ENCODE assay signal across 10 mouse cellular contexts in genomic region chr6:72748421-72748820, GRCm38 (mm10). TPM values are rescaled to one million over a fixed set of nuclear protein-coding genes. Genes with fewer than 3 reads are reported as not detected.
A peak's percentile ranks its signal among the peaks of the same experiment; 100 is the strongest.
DNase-seq lines count a peak whose midpoint lies in the region; ATAC-seq and TF ChIP-seq lines count a peak whose summit lies in the region.
"Had no signal": no experiment of that assay in that cellular context is flagged by ENCODE, and none has a peak within 500 bp of the region (broad histone marks: within the 10 kb centered on the region; RNA-seq: fewer than 3 reads in every experiment).

No protein-coding gene starts in this region.

- ATAC-seq in lung, embryonic 15.5 days (ENCODE audit: borderline replicate concordance, extremely low read depth, low FRiP score, low TSS enrichment) = no peak
- peak; percentile 19; the same call in 1 of the 2 replicates for ATAC-seq in embryonic facial prominence, embryonic 11.5 days (replicated peaks; ENCODE audit: insufficient number of reproducible peaks, low FRiP score, low TSS enrichment, low read depth)

- H3K9ac ChIP-seq in lung, embryonic 15.5 days = no peak overlapping the region
- no peak overlapping the region for H3K9ac ChIP-seq in embryonic facial prominence, embryonic 11.5 days (replicated peaks; ENCODE audit: low read length)
- H3K9ac ChIP-seq: liver, embryonic 15.5 days had no signal

- H3K4me1 ChIP-seq in heart, embryonic 10.5 days = peaks cover 37% of the 10 kb centered on the region
- peaks cover 62% of the 10 kb centered on the region for H3K4me1 ChIP-seq in lung, embryonic 15.5 days
- peaks cover 11% of the 10 kb centered on the region for H3K4me1 ChIP-seq in embryonic facial prominence, embryonic 11.5 days (ENCODE audit: control insufficient read depth, insufficient read depth, low read length)

- H3K27me3 ChIP-seq in heart, embryonic 10.5 days (ENCODE audit: insufficient read depth, poor library complexity, severe bottlenecking) = no peaks in the 10 kb centered on the region
- H3K27me3 ChIP-seq in lung, embryonic 15.5 days = no peaks in the 10 kb centered on the region
- no peaks in the 10 kb centered on the region for H3K27me3 ChIP-seq in embryonic facial prominence, embryonic 11.5 days (ENCODE audit: control insufficient read depth, insufficient read depth, low read length)
- no peaks in the 10 kb centered on the region for H3K27me3 ChIP-seq in myocyte (ENCODE audit: control insufficient read depth, insufficient read depth, insufficient read length)
- H3K27me3 ChIP-seq: liver, embryonic 15.5 days had no signal

- peak overlapping the region; percentile 67 for H3K27ac ChIP-seq in heart, embryonic 10.5 days
- peak overlapping the region; percentile 57 for H3K27ac ChIP-seq in lung, embryonic 15.5 days
- peak overlapping the region; percentile 70 for H3K27ac ChIP-seq in embryonic facial prominence, embryonic 11.5 days (replicated peaks; ENCODE audit: low read depth, low read length)
- H3K27ac ChIP-seq: liver, embryonic 15.5 days had no signal

- peaks cover 48% of the 10 kb centered on the region for H3K79me2 ChIP-seq in myocyte (ENCODE audit: control insufficient read depth, insufficient read depth)

- 2% methylated on average over 2 of the region's 2 CpGs for WGBS in heart, embryonic 10.5 days
- 5% methylated on average over 2 of the region's 2 CpGs for WGBS in lung, embryonic 15.5 days
- 0% methylated on average over 2 of the region's 2 CpGs for WGBS in embryonic facial prominence, embryonic 11.5 days

- no peak for DNase-seq in heart, embryonic 10.5 days (ENCODE audit: low spot score)
- no peak for DNase-seq in heart, adult 8-10 months (ENCODE audit: low spot score)
- no peak for DNase-seq in lung, postnatal 36 days
- DNase-seq in embryonic facial prominence, embryonic 11.5 days (ENCODE audit: low spot score) = no peak
- DNase-seq in thymus, postnatal 36 days = no peak
- no peak for DNase-seq in layer of hippocampus, postnatal 36 days
- DNase-seq: right cerebral cortex, postnatal 14 days had no signal

- peak overlapping the region; percentile 15 for H3K4me3 ChIP-seq in heart, embryonic 10.5 days
- no peak overlapping the region for H3K4me3 ChIP-seq in lung, embryonic 15.5 days
- H3K4me3 ChIP-seq in embryonic facial prominence, embryonic 11.5 days (ENCODE audit: low read depth, low read length) = no peak overlapping the region
- no peak overlapping the region for H3K4me3 ChIP-seq in myocyte
- H3K4me3 ChIP-seq: liver, embryonic 15.5 days had no signal

- no peaks in the 10 kb centered on the region for H3K9me3 ChIP-seq in heart, embryonic 10.5 days
- no peaks in the 10 kb centered on the region for H3K9me3 ChIP-seq in lung, embryonic 15.5 days
- H3K9me3 ChIP-seq in embryonic facial prominence, embryonic 11.5 days (replicated peaks; ENCODE audit: control insufficient read depth, low read length) = no peaks in the 10 kb centered on the region
- H3K9me3 ChIP-seq: liver, embryonic 15.5 days had no signal

- H3K36me3 ChIP-seq in heart, embryonic 10.5 days = no peaks in the 10 kb centered on the region
- no peaks in the 10 kb centered on the region for H3K36me3 ChIP-seq in lung, embryonic 15.5 days
- no peaks in the 10 kb centered on the region for H3K36me3 ChIP-seq in embryonic facial prominence, embryonic 11.5 days (replicated peaks; ENCODE audit: control insufficient read depth, insufficient read depth, low read depth, low read length)
- no peaks in the 10 kb centered on the region for H3K36me3 ChIP-seq in myocyte (ENCODE audit: control insufficient read depth, insufficient read depth)
- H3K36me3 ChIP-seq: liver, embryonic 15.5 days had no signal

- no peak for TF ChIP-seq POLR2A in myocyte (IDR thresholded peaks at IDR 0.05; ENCODE audit: insufficient read length, low read depth)

- no peak overlapping the region for H3ac ChIP-seq in myocyte (ENCODE audit: control insufficient read depth, insufficient read length)

- 0 out of 2 replicates have a peak overlapping the region, but pooled peaks have one; percentile 6 for H3K4me2 ChIP-seq in lung, embryonic 15.5 days
- H3K4me2 ChIP-seq in embryonic facial prominence, embryonic 11.5 days (ENCODE audit: low read depth, low read length) = peak overlapping the region; percentile 10; the same call in 1 of the 2 replicates
- peak overlapping the region; percentile 86 for H3K4me2 ChIP-seq in myocyte (ENCODE audit: low read depth)
- H3K4me2 ChIP-seq: liver, embryonic 15.5 days had no signal

TF ChIP-seq in myocyte, 11 proteins besides CTCF, POLR2A, EP300 and RAD21:
- TF ChIP-seq SRF (IDR thresholded peaks at IDR 0.05; ENCODE audit: control insufficient read depth, insufficient read length, low read depth) = no peak
- TF ChIP-seq TCF12 (IDR thresholded peaks at IDR 0.05; ENCODE audit: insufficient read depth, poor library complexity, severe bottlenecking) = no peak
- TF ChIP-seq E2F4 (IDR thresholded peaks at IDR 0.05; ENCODE audit: insufficient read depth) = no peak
- peak in 1 of 3 experiments; percentile 30 for TF ChIP-seq MYOD1 (IDR thresholded peaks at IDR 0.05; ENCODE audit: control insufficient read depth in 1 of 3, insufficient read length in 2 of 3, low read depth in 2 of 3)
- peak in 1 of 3 experiments; percentile 13 for TF ChIP-seq MYOG (IDR thresholded peaks at IDR 0.05; ENCODE audit: control insufficient read depth in 1 of 3, insufficient read depth in 1 of 3, insufficient read length in 2 of 3, low read depth in 2 of 3)
- 0 out of 2 replicates have a peak, but pooled peaks have one; percentile 1 for TF ChIP-seq CEBPB (IDR thresholded peaks at IDR 0.05; ENCODE audit: insufficient read depth, poor library complexity, severe bottlenecking)
- no peak for TF ChIP-seq USF1 (IDR thresholded peaks at IDR 0.05; ENCODE audit: low read depth)
- no peak for TF ChIP-seq POLR2AphosphoS2 (IDR thresholded peaks at IDR 0.05; ENCODE audit: insufficient read length, low read depth)
- no peak for TF ChIP-seq TCF3 (IDR thresholded peaks at IDR 0.05; ENCODE audit: insufficient read length, low read depth)
- peak; percentile 5 for TF ChIP-seq MAX (IDR thresholded peaks at IDR 0.05; ENCODE audit: low read depth)
- TF ChIP-seq REST (IDR thresholded peaks at IDR 0.05; ENCODE audit: insufficient read depth, insufficient read length) = no peak
TF ChIP-seq in myocyte: peak in this region for 4.

RNA-seq across cellular contexts. Expression of gene Tcf7l1, which starts 40.6 kb away (rescaled TPM):
- 14.7 and 25.9 TPM in 2 replicates for polyA plus RNA-seq in heart, embryonic 10.5 days (2016; fragmentation: Nextera tagmentation; extraction: Ambion mirVana)
- total RNA-seq in heart, adult 8-10 months (2022) = 1 to 10 TPM; 6.8 to 9.2 (median 7.9) TPM
- polyA plus RNA-seq in lung, embryonic 15.5 days (2015; fragmentation: Nextera tagmentation; extraction: Ambion mirVana) = 31.5 and 33.8 TPM in 2 replicates
- 23.6 and 28.6 TPM in 2 replicates for polyA plus RNA-seq in embryonic facial prominence, embryonic 11.5 days (2014; fragmentation: Nextera tagmentation; extraction: Ambion mirVana)
- polyA plus RNA-seq in myocyte (2012; fragmentation: generic; extraction: Trizol) = 13.3 TPM
- 1 to 10 TPM; 2.9 to 3.6 TPM for total RNA-seq in layer of hippocampus, postnatal 36 days (2021)

Comparison
In these comparisons a context has a peak if more than half of its experiments do, and no peak if none do; other contexts are left out.
1. H3K4me2 ChIP-seq: peak in every context shown above with its lines; median percentile 86 in myocyte; 10 in embryonic facial prominence, embryonic 11.5 days; 6 in lung, embryonic 15.5 days.